Mouse (Mus musculus) kidney, embryonic 16.5 days (tissue): ENCODE measurements at regions not wholly inside any gene's neighbourhood (a gene's known extent, or its start where the extent isn't known, plus 50 kb on each side); places are given as distances from the start of the nearest gene placed in this dataset. TPM values are rescaled to one million over a fixed set of nuclear protein-coding genes. Genes with fewer than 3 reads are reported as not detected.

ENCODE experiments used
- ATAC-seq: fragments of 200-750 bp; cut with Nextera tagmentation; 2 replicates; pipeline ENCODE4 v1.8.0; 2017; ENCODE audit warnings: moderate TSS enrichment; ENCODE audit not compliant: low FRiP score, low TSS enrichment
- H3K27ac ChIP-seq: fragments of 300-500 bp; sonication (generic); 2 replicates; pipeline ENCODE4 v1.5.1; 2014; ENCODE audit warnings: low read length
- H3K27me3 ChIP-seq: fragments of 300-500 bp; sonication (generic); 2 replicates; pipeline ENCODE4 v1.6.1; 2014; ENCODE audit warnings: low read length, control low read depth, mixed read lengths; ENCODE audit not compliant: insufficient read depth
- H3K36me3 ChIP-seq: fragments of 300-500 bp; sonication (generic); 2 replicates; pipeline ENCODE4 v1.6.1; 2014; ENCODE audit warnings: low read length, control low read depth, mixed read lengths; ENCODE audit not compliant: insufficient read depth
- H3K4me1 ChIP-seq: fragments of 300-500 bp; sonication (generic); 2 replicates; pipeline ENCODE4 v1.6.1; 2014; ENCODE audit warnings: low read length, control low read depth, mixed read lengths; ENCODE audit not compliant: insufficient read depth
- H3K4me2 ChIP-seq: fragments of 300-500 bp; sonication (generic); replicated peaks from 2 replicates; pipeline ENCODE4 v1.6.1; 2014; ENCODE audit warnings: low read depth, low read length
- H3K4me3 ChIP-seq: fragments of 300-500 bp; sonication (generic); 2 replicates; pipeline ENCODE4 v1.5.1; 2014; ENCODE audit warnings: mild to moderate bottlenecking, low read length
- H3K9ac ChIP-seq: fragments of 300-500 bp; sonication (generic); replicated peaks from 2 replicates; pipeline ENCODE4 v1.6.1; 2014; ENCODE audit warnings: low read length
- H3K9me3 ChIP-seq: fragments of 300-500 bp; sonication (generic); 2 replicates; pipeline ENCODE4 v1.6.1; 2016; ENCODE audit warnings: low read length, control low read depth
- WGBS: fragments of 180-500 bp; shearing (Covaris S2); extraction: QIAGEN DNeasy Blood & Tissue Kit; methylation state at CpG from one replicate; pipeline ENCODE4 v1.1.7; 2014; 5-methylcytosine and 5-hydroxymethylcytosine counted together
- microRNA-seq: library from miRNA; unstranded; fragments of <30 nt; microRNA quantifications from one replicate; pipeline ENCODE4, GENCODE M21; 2016

DNA sequence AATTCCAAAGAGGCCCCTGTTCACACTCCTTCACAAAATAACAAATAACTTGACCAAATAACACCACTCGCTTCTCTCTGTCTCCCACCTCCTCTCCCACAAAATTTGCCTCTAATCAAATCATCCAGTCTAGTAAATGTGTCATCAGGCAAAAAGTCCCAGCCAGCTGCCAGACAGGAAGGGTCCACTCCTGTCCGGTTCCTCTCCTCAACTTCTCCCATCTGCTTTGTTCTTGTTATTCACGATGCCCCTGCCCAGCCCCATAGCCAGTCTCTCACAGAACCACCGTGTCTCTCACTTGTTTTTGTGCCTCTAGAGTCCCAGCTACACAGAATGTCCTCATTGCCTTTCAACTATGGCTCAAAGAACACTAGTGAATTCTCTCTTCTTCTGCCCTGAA is 53.8 kb downstream of the Ch25h start:
- H3K9ac ChIP-seq, result no peak overlapping the region
- no peak overlapping the region for H3K27ac ChIP-seq
- WGBS, result 52% methylated on average over 4 of the region's 4 CpGs
- H3K4me3 ChIP-seq, result no peak overlapping the region
- H3K27me3 ChIP-seq, result no peaks in the 10 kb centered on the region
- no peaks in the 10 kb centered on the region for H3K4me1 ChIP-seq
- no peak overlapping the region for H3K4me2 ChIP-seq
- ATAC-seq, result no peak
- H3K9me3 ChIP-seq, result no peaks in the 10 kb centered on the region
- H3K36me3 ChIP-seq, result no peaks in the 10 kb centered on the region

DNA sequence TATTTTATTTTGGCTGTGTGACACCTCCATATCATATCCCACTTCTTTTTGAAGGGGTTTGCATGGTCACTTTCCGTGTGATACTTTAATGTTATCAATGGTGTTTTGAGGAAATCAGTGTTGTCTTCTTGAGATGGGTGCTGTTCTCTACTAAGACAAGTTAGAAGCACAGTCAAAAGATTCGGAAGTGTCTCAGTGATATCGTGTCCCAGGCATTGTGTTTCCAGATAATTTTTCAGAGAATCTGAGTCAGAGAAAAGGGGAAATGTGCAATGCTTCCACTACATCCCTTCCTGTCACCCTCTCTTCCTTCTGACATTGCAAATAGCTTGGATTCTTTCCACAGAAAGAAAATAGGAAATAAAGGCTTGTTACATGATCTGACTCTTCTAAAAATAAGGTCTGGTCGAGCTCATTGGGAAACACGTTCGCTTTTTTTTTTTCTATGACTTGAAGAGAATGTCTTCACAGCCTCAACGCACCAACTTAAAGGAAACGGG is 54.6 kb downstream of the Ch25h start:
- Histone ChIP-seq H3K36me3 (no peaks in the 10 kb centered on the region), H3K4me3 (no peak overlapping the region), H3K9me3 (no peaks in the 10 kb centered on the region), H3K4me2 (no peak overlapping the region), H3K27me3 (no peaks in the 10 kb centered on the region), H3K4me1 (no peaks in the 10 kb centered on the region), H3K9ac (no peak overlapping the region), H3K27ac (no peak overlapping the region)
- ATAC-seq, result no peak
- WGBS, result 59% methylated on average over 8 of the region's 8 CpGs

GRCm38 (mm10) chr19:34407176-34407575 is 67.8 kb downstream of the Ch25h start:
- Histone ChIP-seq H3K4me1 (0 out of 2 replicates have a peak, but pooled peaks cover 3% of the 10 kb centered on the region), H3K4me2 (no peak overlapping the region), H3K9ac (no peak overlapping the region), H3K27ac (no peak overlapping the region), H3K9me3 (no peaks in the 10 kb centered on the region), H3K36me3 (no peaks in the 10 kb centered on the region), H3K4me3 (no peak overlapping the region), H3K27me3 (no peaks in the 10 kb centered on the region)
- no peak for ATAC-seq
- WGBS, result 67% methylated on average over 1 of the region's 1 CpGs

DNA sequence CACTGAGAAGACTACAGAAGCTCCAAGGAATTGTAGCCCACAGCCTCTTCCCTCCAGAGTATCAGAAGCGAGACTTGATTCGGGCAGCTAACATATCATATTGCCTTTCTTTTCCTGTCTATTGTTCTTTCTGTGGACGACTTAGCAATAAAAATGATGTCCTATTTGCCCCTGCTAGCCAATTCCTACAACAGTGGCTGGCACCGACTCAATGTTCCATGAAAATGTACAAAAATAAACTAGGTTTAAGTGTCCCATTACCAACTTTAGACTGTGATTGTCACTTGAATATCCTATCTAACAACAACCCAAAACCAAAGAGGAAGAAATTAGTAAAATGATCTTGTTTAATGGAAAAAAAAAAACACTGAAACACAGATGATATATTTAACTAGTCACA is 68.3 kb downstream of the Ch25h start:
- peak; percentile 39; the same call in 1 of the 2 replicates for ATAC-seq
- Histone ChIP-seq H3K9me3 (no peaks in the 10 kb centered on the region), H3K27ac (no peak overlapping the region), H3K27me3 (no peaks in the 10 kb centered on the region), H3K4me3 (no peak overlapping the region), H3K36me3 (no peaks in the 10 kb centered on the region), H3K9ac (no peak overlapping the region), H3K4me1 (0 out of 2 replicates have a peak, but pooled peaks cover 3% of the 10 kb centered on the region), H3K4me2 (no peak overlapping the region)
- WGBS, result 19% methylated on average over 4 of the region's 4 CpGs

DNA sequence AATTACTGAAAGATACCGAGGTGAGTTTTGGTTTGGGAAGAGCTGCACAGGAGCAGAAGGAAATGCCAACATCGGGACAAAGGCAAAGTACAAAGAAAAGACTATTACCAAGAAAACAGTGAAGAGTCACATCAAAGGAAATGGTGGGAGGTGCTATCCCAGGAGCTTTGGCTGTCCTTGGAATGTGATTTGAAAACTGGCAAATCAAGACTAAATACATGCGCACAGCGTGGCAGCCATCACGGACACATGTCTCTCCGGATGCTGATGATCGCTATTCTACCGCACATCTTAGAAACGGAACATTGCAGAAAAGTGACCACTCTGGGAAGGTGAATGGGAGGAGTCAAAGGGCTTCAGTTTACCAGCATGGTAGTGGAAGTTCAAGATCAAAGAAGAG is 78.7 kb downstream of the Ch25h start:
- 81% methylated on average over 9 of the region's 9 CpGs for WGBS
- Histone ChIP-seq H3K36me3 (no peaks in the 10 kb centered on the region), H3K27ac (no peak overlapping the region), H3K4me2 (no peak overlapping the region), H3K27me3 (no peaks in the 10 kb centered on the region), H3K4me1 (no peaks in the 10 kb centered on the region), H3K9ac (no peak overlapping the region), H3K4me3 (no peak overlapping the region), H3K9me3 (0 out of 2 replicates have a peak, but pooled peaks cover under 1% of the 10 kb centered on the region)
- no peak for ATAC-seq

- no peak overlapping the region for H3K27ac ChIP-seq
- H3K4me2 ChIP-seq, result no peak overlapping the region
- no peaks in the 10 kb centered on the region for H3K4me1 ChIP-seq
- H3K9ac ChIP-seq, result no peak overlapping the region
- H3K36me3 ChIP-seq, result no peaks in the 10 kb centered on the region
- WGBS, result 67% methylated on average over 2 of the region's 2 CpGs
- H3K9me3 ChIP-seq, result 0 out of 2 replicates have a peak, but pooled peaks cover 3% of the 10 kb centered on the region
- H3K27me3 ChIP-seq, result no peaks in the 10 kb centered on the region
- no peak for ATAC-seq
- H3K4me3 ChIP-seq, result no peak overlapping the region
Measured at GRCm38 (mm10) chr19:34389940-34390339, 85.0 kb downstream of the Ch25h start.

- Histone ChIP-seq H3K9ac (no peak overlapping the region), H3K27me3 (no peaks in the 10 kb centered on the region)
Measured at GRCm38 (mm10) chr19:34382551-34382950, 92.1 kb downstream of the Fas start.

More at GRCm38 (mm10) chr19:34382551-34382950, 92.1 kb downstream of the Fas start:
- Histone ChIP-seq H3K36me3 (no peaks in the 10 kb centered on the region), H3K4me3 (no peak overlapping the region), H3K27ac (no peak overlapping the region), H3K4me2 (no peak overlapping the region), H3K4me1 (no peaks in the 10 kb centered on the region), H3K9me3 (no peaks in the 10 kb centered on the region)
- ATAC-seq, result no peak

Small RNA genes in the stretch of these regions (microRNA-seq; reads per million reads assigned to microRNA genes)
- gene Gm23060, result not detected
